Mouse (Mus musculus): Measurements from ENCODE around the gene Pax6.

GRCm38 (mm10) chr2:105663101-105663511 is 5.6 kb upstream of the Pax6 start:
- TF ChIP-seq EP300 (optimal IDR thresholded peaks at IDR 0.05) (no peak), CTCF (IDR thresholded peaks at IDR 0.05; ENCODE audit: low read depth) (no peak)
